Mouse (Mus musculus): ENCODE measurements around the gene Cend1. TPM values are rescaled to one million over a fixed set of nuclear protein-coding genes. Genes with fewer than 3 reads are reported as not detected.

Cend1 gene
- polyA plus RNA-seq, 1 experiment, result 1.3 TPM

DNA sequence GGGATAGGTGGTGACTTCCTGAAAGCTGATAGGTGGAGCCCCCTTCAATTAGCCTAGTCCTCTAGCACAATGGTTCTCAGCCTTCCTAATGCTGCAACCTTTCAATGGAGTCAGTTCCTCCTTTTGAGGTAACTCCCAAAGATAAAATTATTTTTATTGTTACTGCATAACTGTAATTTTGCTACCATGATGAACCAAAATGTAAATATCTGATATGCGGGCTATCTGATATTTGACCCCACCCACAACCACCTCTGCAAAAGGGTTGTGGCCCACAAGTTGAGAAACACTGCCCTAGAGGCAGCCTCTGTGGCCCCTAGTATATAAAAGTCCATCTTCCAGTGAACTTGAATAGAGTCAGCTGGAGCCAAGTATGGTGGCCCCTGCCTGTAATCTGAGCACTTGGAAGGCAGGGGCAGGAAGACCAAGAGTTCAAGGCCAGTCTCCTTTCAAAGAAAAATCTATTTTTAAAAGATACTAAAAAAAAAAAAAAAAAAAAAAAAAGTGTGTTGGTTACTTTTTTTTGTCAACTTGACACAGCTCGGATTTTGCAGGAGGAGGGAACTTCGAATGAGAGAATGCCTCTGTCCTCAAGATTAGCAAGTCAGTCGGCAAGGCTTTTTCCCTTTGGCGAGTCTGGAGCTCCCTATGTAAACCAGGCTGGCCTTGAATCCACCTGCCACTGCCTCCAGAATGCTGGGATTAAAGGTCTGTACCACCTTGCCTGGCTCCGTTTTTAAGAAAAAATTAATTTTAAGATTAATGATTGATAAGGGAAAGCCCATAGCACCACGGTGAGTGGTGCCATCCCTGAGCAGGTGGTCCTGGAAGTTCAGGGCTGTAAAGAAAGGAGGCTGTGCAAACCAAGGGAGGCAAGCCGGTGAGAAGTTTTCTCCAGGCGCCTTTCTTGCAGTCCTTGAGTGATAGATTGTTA lies 38.7 kb downstream of the Cend1 start:
- TF ChIP-seq CTCF (conservative IDR thresholded peaks at IDR 0.05; ENCODE audit: insufficient read depth, insufficient read length, low read depth, low read length) (no peak), POLR2A (IDR thresholded peaks at IDR 0.05; ENCODE audit: low read depth, low read length) (no peak)
- Histone ChIP-seq H3K27ac (ENCODE audit: insufficient read depth, low read depth, low read length) (peak overlapping the region; percentile 35; the same call in 1 of the 2 replicates), H3K36me3 (ENCODE audit: control insufficient read depth, insufficient read depth, low read length) (no peaks in the 10 kb centered on the region), H3K4me1 (ENCODE audit: control insufficient read depth, insufficient read depth, low read length) (peaks cover 10% of the 10 kb centered on the region; the same call in 1 of the 2 replicates), H3K4me3 (ENCODE audit: insufficient read depth, low read depth, low read length) (no peak overlapping the region), H3K27me3 (replicated peaks; ENCODE audit: control insufficient read depth, insufficient read depth, low read length) (no peaks in the 10 kb centered on the region)
- DNase-seq, result peak; percentile 67
- 46% methylated on average over 9 of the region's 9 CpGs for WGBS

DNA sequence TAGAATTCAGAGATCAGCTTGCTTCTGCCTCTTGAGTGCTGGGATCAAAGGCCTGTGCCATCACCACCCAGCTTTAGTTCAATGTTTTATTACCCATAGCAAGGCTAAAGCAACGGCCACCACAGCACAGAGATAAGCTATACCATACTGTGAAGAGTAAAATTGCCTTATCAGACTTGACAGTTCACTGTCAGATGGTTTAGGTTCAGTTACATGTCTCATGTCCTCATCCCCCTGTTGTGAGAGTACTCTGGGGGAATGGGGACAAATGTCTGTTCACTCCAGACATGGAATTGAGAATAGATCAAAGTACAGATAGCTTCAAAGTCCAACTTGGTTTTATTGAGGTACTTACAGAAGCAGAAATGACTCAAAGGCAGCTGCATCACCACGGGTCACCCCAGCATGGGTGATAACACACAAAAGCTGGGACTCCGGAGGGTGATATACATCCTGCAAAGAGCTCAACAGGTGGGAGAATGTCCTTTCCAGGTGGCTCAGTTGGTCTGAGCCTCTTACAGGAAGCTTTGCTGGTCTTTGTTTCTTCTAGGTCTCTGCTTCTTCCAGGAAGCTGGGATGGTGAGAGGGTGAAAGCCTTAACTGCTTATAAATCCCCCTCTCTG lies 40.7 kb downstream of the Cend1 start:
- peaks cover 10% of the 10 kb centered on the region; the same call in 1 of the 2 replicates for H3K4me1 ChIP-seq (ENCODE audit: control insufficient read depth, insufficient read depth, low read length)
- no peaks in the 10 kb centered on the region for H3K36me3 ChIP-seq (ENCODE audit: control insufficient read depth, insufficient read depth, low read length)
- H3K4me3 ChIP-seq (ENCODE audit: insufficient read depth, low read depth, low read length), result no peak overlapping the region
- H3K27ac ChIP-seq (ENCODE audit: insufficient read depth, low read depth, low read length), result no peak overlapping the region
- no peak for DNase-seq
- 44% methylated on average over 3 of the region's 3 CpGs for WGBS
- TF ChIP-seq POLR2A (IDR thresholded peaks at IDR 0.05; ENCODE audit: low read depth, low read length) (no peak), CTCF (conservative IDR thresholded peaks at IDR 0.05; ENCODE audit: insufficient read depth, insufficient read length, low read depth, low read length) (no peak)
- H3K27me3 ChIP-seq (replicated peaks; ENCODE audit: control insufficient read depth, insufficient read depth, low read length), result no peaks in the 10 kb centered on the region

DNA sequence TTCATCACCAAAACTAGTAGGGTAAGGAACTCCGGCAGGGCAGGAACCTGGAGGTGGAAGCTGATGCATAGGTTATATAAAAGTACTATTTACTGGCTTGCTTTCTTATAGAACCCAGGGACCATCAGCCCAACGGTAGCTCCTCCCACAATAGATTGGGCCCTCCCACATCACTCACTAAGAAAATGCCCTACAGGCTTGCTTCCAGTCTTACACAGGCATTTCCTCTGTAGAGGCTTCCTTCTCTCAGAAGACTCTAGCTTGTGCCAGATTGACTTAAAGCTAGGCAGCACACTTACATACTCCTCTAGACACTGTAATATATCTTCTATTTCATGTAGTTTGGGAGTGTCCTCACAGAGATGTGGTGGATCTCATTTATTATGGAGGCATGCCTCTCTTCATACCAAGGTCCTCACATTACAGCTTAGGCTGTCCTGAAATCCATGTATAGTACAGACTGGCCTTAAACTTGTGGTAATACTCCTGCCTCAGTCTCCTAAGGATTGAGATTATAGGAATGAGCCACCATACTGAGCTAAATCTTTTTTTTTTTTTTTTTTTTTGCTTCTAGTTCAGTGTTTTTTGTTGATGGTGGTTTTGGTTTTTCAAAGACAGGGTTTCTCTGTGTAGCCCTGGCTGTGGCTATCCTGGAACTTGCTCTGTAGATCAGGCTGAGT lies 41.3 kb downstream of the Cend1 start:
- DNase-seq, result no peak

DNA sequence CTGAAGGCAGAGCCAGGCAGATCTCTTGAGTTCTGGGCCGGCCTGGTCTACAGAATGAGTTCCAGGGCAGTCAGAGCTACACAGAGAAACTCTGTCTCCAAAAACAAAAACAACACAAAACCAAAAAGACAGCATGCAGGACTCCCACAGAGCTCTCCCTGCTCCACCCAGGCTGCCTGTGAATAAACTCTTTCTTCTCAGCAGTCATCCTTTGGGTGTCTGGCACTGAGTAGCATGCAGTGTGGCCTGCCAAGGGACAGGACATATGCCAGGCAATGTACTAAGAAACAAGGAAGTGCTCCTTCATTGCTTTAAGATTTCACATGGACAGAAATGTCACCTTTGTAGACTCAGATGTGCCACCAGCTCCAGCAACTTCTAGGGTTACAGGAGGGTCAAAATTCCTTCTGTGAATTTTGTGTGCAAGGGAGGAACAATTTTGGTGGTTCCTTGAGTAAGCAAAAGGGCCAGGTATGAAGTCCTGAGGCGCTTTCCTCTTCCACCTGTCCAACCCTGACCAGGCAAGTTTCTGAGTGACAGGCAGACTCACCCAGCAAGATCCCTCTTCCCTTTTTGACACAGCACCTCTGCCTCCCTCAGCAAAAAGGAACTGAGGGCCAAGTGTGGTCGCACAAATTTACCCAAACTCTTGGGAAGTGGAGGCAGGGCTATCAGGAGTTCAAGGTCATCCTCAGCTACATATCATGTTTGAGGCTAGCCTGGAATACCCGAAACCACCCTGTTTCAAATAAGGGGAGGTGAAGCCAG lies 48.0 kb downstream of the Cend1 start:
- DNase-seq, result no peak
- H3K27me3 ChIP-seq (replicated peaks; ENCODE audit: control insufficient read depth, insufficient read depth, low read length), result no peaks in the 10 kb centered on the region
- H3K27ac ChIP-seq (ENCODE audit: insufficient read depth, low read depth, low read length), result no peak overlapping the region
- H3K36me3 ChIP-seq (ENCODE audit: control insufficient read depth, insufficient read depth, low read length), result no peaks in the 10 kb centered on the region
- WGBS, result 82% methylated on average over 4 of the region's 4 CpGs
- TF ChIP-seq CTCF (conservative IDR thresholded peaks at IDR 0.05; ENCODE audit: insufficient read depth, insufficient read length, low read depth, low read length) (no peak), POLR2A (IDR thresholded peaks at IDR 0.05; ENCODE audit: low read depth, low read length) (no peak)
- H3K4me1 ChIP-seq (ENCODE audit: control insufficient read depth, insufficient read depth, low read length), result no peaks in the 10 kb centered on the region
- no peak overlapping the region for H3K4me3 ChIP-seq (ENCODE audit: insufficient read depth, low read depth, low read length)

More for the DNA sequence above, 41.3 kb downstream of the Cend1 start:
- WGBS, result 42% methylated on average over 2 of the region's 2 CpGs
- H3K4me3 ChIP-seq (ENCODE audit: insufficient read depth, low read depth, low read length), result no peak overlapping the region
- H3K27me3 ChIP-seq (replicated peaks; ENCODE audit: control insufficient read depth, insufficient read depth, low read length), result no peaks in the 10 kb centered on the region
- H3K36me3 ChIP-seq (ENCODE audit: control insufficient read depth, insufficient read depth, low read length), result no peaks in the 10 kb centered on the region
- no peak for TF ChIP-seq CTCF (conservative IDR thresholded peaks at IDR 0.05; ENCODE audit: insufficient read depth, insufficient read length, low read depth, low read length)
- no peak for TF ChIP-seq POLR2A (IDR thresholded peaks at IDR 0.05; ENCODE audit: low read depth, low read length)
- no peak overlapping the region for H3K27ac ChIP-seq (ENCODE audit: insufficient read depth, low read depth, low read length)
- H3K4me1 ChIP-seq (ENCODE audit: control insufficient read depth, insufficient read depth, low read length), result peaks cover 7% of the 10 kb centered on the region; the same call in 1 of the 2 replicates

DNA sequence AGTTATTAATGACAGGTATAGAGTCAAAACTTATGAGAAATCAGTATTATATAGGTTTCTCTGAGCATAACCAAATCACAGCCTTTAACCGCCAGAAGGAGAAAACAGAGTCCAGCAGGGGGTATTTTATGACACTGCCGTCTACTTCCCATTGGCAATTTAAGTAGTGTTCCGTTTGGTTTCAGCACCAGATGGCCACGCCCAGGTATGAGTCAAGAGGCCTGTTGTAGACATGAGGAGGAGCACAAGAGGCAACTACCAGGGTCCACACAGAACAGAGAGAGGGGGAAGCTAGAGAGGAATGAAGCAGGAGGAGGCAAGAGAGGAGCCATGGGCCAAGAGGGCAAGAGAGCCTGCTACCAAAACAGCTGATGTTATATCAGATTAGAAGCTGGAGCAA lies 49.7 kb downstream of the Cend1 start:
- Histone ChIP-seq H3K4me3 (ENCODE audit: insufficient read depth, low read depth, low read length) (no peak overlapping the region), H3K27me3 (replicated peaks; ENCODE audit: control insufficient read depth, insufficient read depth, low read length) (no peaks in the 10 kb centered on the region), H3K27ac (ENCODE audit: insufficient read depth, low read depth, low read length) (no peak overlapping the region), H3K4me1 (ENCODE audit: control insufficient read depth, insufficient read depth, low read length) (no peaks in the 10 kb centered on the region), H3K36me3 (ENCODE audit: control insufficient read depth, insufficient read depth, low read length) (no peaks in the 10 kb centered on the region)
- TF ChIP-seq POLR2A (IDR thresholded peaks at IDR 0.05; ENCODE audit: low read depth, low read length), result no peak
- TF ChIP-seq CTCF (conservative IDR thresholded peaks at IDR 0.05; ENCODE audit: insufficient read depth, insufficient read length, low read depth, low read length), result no peak
- WGBS, result 60% methylated on average over 4 of the region's 4 CpGs
- DNase-seq, result no peak

Other genes with a start within 250 kb of the Cend1 start
- 93.5 and 96.0 TPM in 2 replicates for gene Hras, start 235.5 kb downstream of the Cend1 start, polyA plus RNA-seq (2012; rRNA removed)
- 9.6 and 13.5 TPM in 2 replicates for gene Lrrc56, start 235.3 kb downstream of the Cend1 start, polyA plus RNA-seq (2012; rRNA removed)
- 5.7 and 6.0 TPM in 2 replicates for gene Lmntd2, start 215.4 kb downstream of the Cend1 start, polyA plus RNA-seq (2012; rRNA removed)
- gene Rassf7, start 213.6 kb downstream of the Cend1 start, polyA plus RNA-seq (2012; rRNA removed), result 59.1 and 72.2 TPM in 2 replicates
- 15.8 and 19.1 TPM in 2 replicates for gene Phrf1, start 200.7 kb downstream of the Cend1 start, polyA plus RNA-seq (2012; rRNA removed)
- gene Irf7, start 163.0 kb downstream of the Cend1 start, polyA plus RNA-seq (2012; rRNA removed), result 51.6 and 57.5 TPM in 2 replicates
- 129 and 145 TPM in 2 replicates for gene Cdhr5, start 152.7 kb downstream of the Cend1 start, polyA plus RNA-seq (2012; rRNA removed)
- 2.0 and 2.7 TPM in 2 replicates for gene Sct, start 150.4 kb downstream of the Cend1 start, polyA plus RNA-seq (2012; rRNA removed)
- gene Drd4, start 137.5 kb downstream of the Cend1 start, polyA plus RNA-seq (2012; rRNA removed), result 0.03 TPM in 1 of 2 replicates, not detected in the other
- 25.4 and 26.8 TPM in 2 replicates for gene Deaf1, start 101.8 kb downstream of the Cend1 start, polyA plus RNA-seq (2012; rRNA removed)
- 53.7 and 61.4 TPM in 2 replicates for gene Tmem80, start 101.8 kb downstream of the Cend1 start, polyA plus RNA-seq (2012; rRNA removed)
- gene Eps8l2, start 90.6 kb downstream of the Cend1 start, polyA plus RNA-seq (2012; rRNA removed), result 245 and 297 TPM in 2 replicates
- gene Taldo1, start 37.3 kb downstream of the Cend1 start, polyA plus RNA-seq (2012; rRNA removed), result 321 and 366 TPM in 2 replicates
- gene Gatd1, start 15.4 kb downstream of the Cend1 start, polyA plus RNA-seq (2012; rRNA removed), result 51.7 and 58.4 TPM in 2 replicates
- 45.5 and 51.0 TPM in 2 replicates for gene Slc25a22, start 8.4 kb upstream of the Cend1 start, polyA plus RNA-seq (2012; rRNA removed)
- 4.5 and 5.2 TPM in 2 replicates for gene Pidd1, start 14.5 kb upstream of the Cend1 start, polyA plus RNA-seq (2012; rRNA removed)
- gene Rplp2, start 17.9 kb upstream of the Cend1 start, polyA plus RNA-seq (2012; rRNA removed), result 423 and 734 TPM in 2 replicates
- 350 and 353 TPM in 2 replicates for gene Pnpla2, start 25.7 kb upstream of the Cend1 start, polyA plus RNA-seq (2012; rRNA removed)
- gene Cracr2b, start 31.6 kb upstream of the Cend1 start, polyA plus RNA-seq (2012; rRNA removed), result 15.3 and 22.2 TPM in 2 replicates
- gene Cd151, start 37.9 kb upstream of the Cend1 start, polyA plus RNA-seq (2012; rRNA removed), result 274 and 343 TPM in 2 replicates
- 67.3 and 70.9 TPM in 2 replicates for gene Polr2l, start 45.6 kb upstream of the Cend1 start, polyA plus RNA-seq (2012; rRNA removed)
- gene Tspan4, start 45.7 kb upstream of the Cend1 start, polyA plus RNA-seq (2012; rRNA removed), result 143 and 162 TPM in 2 replicates
- gene Chid1, start 110.4 kb upstream of the Cend1 start, polyA plus RNA-seq (2012; rRNA removed), result 34.4 and 35.6 TPM in 2 replicates
- gene Ap2a2, start 132.7 kb upstream of the Cend1 start, polyA plus RNA-seq (2012; rRNA removed), result 94.8 and 95.4 TPM in 2 replicates
- 0.01 and 0.02 TPM in 2 replicates for gene Muc6, start 225.8 kb upstream of the Cend1 start, polyA plus RNA-seq (2012; rRNA removed)

Measured in kidney, adult 2 months (tissue).